Mouse (Mus musculus): ENCODE data around the gene Wdtc1. TPM values are rescaled to one million over a fixed set of nuclear protein-coding genes. Genes with fewer than 3 reads are reported as not detected.

The Wdtc1 gene
- polyA plus RNA-seq, 1 experiment from 2014 or later, result 13.9 TPM

GRCm38 (mm10) chr4:133292901-133293843 lies 60.1 kb downstream of the Wdtc1 start:
- ATAC-seq (ENCODE audit: insufficient number of reproducible peaks, low FRiP score, low TSS enrichment, low read depth), result no peak
- 30% methylated on average over 24 of the region's 24 CpGs for WGBS
- H3K4me3 ChIP-seq, result no peak overlapping the region
- no peaks in the 10 kb centered on the region for H3K9me3 ChIP-seq
- H3K27ac ChIP-seq, result no peak overlapping the region
- H3K9ac ChIP-seq, result no peak overlapping the region
- H3K27me3 ChIP-seq, result no peaks in the 10 kb centered on the region
- H3K36me3 ChIP-seq, result peaks cover 39% of the 10 kb centered on the region
- H3K4me2 ChIP-seq, result no peak overlapping the region
- H3K4me1 ChIP-seq, result peaks cover 23% of the 10 kb centered on the region

- ATAC-seq (ENCODE audit: insufficient number of reproducible peaks, low FRiP score, low TSS enrichment, low read depth), result no peak
- no peak overlapping the region for H3K4me2 ChIP-seq
- 78% methylated on average over 4 of the region's 4 CpGs for WGBS
- H3K36me3 ChIP-seq, result peaks cover 39% of the 10 kb centered on the region
- H3K4me3 ChIP-seq, result no peak overlapping the region
- H3K4me1 ChIP-seq, result peaks cover 15% of the 10 kb centered on the region
- no peak overlapping the region for H3K27ac ChIP-seq
- no peaks in the 10 kb centered on the region for H3K9me3 ChIP-seq
- H3K9ac ChIP-seq, result no peak overlapping the region
- no peaks in the 10 kb centered on the region for H3K27me3 ChIP-seq
These were observed 60.9 kb downstream of the Wdtc1 start for GRCm38 (mm10) chr4:133292405-133292804.

DNA sequence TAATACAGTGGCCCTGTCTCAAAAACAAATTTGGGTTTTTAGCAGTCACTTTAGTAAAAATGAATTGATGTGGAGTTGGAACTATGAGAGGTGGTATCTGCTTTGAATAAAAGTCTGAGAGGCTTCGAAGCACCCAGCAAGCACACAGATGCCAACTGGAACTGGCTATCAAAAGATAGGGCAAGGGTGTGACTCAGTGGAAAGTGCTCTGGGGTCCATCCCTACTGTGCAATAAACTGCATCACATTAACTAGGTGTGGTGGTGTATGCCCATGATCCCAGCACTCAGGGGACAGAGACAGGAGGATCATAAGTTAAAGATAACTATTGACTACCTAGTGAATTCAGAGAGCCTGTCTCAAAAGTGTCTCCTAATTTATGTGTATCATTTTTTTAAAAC lies 62.0 kb downstream of the Wdtc1 start:
- Histone ChIP-seq H3K4me2 (no peak overlapping the region), H3K27me3 (no peaks in the 10 kb centered on the region), H3K27ac (no peak overlapping the region), H3K36me3 (peaks cover 37% of the 10 kb centered on the region), H3K4me1 (peaks cover 14% of the 10 kb centered on the region), H3K9ac (no peak overlapping the region), H3K9me3 (no peaks in the 10 kb centered on the region), H3K4me3 (no peak overlapping the region)
- 100% methylated on average over 1 of the region's 1 CpGs for WGBS
- ATAC-seq (ENCODE audit: insufficient number of reproducible peaks, low FRiP score, low TSS enrichment, low read depth), result no peak

DNA sequence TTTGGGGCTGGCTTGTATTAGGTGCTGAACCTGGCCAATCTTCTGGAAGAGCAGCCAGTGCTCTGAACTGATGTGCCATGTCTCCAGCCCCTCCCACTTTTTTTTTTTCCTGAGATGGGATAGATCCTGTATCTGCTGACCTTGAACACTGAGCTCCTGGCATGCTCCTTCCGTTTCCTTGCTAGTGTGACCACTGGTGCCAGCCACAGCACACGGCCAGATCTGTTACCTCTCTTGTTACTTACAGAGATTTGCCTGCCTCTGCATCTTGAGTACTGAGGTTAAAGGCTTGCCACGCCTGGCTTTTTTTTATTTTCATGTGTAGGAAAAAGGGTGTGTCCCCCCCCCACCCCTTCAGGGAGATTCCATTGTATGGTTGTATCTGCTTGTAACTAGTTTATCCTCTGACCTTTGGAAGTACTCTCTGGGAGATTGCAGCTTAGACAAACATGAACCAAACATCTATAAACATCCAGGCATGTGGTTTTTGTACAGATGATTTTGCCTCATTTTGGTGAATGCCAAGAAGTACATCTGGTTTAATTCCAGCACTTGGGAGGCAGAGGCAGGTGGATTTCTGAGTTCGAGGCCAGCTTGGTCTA lies 66.7 kb downstream of the Wdtc1 start:
- Histone ChIP-seq H3K4me1 (peaks cover 17% of the 10 kb centered on the region), H3K4me3 (no peak overlapping the region), H3K36me3 (no peaks in the 10 kb centered on the region), H3K9ac (no peak overlapping the region), H3K4me2 (no peak overlapping the region), H3K27me3 (no peaks in the 10 kb centered on the region), H3K27ac (no peak overlapping the region), H3K9me3 (no peaks in the 10 kb centered on the region)
- no peak for ATAC-seq (ENCODE audit: insufficient number of reproducible peaks, low FRiP score, low TSS enrichment, low read depth)
- 76% methylated on average over 4 of the region's 4 CpGs for WGBS

DNA sequence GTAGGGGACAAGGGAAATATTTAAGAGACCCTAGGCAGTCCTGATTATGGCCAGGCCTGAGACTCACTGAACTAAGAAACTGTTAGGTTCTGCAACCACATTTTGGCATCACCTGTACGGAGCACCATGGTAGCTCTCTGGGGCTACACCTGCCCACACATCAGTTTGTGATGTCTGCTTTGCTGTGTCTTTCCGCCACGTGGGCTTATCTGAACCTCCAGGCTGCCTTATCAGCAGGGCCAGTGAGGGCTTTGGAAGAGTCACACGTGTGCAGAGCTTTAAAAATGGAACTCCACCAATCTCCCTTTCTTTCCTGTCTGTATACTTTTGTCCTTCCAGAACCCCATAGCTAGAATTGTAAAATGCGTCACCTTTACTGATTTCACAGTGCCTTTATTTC lies 67.3 kb downstream of the Wdtc1 start:
- 74% methylated on average over 5 of the region's 5 CpGs for WGBS
- no peaks in the 10 kb centered on the region for H3K9me3 ChIP-seq
- no peaks in the 10 kb centered on the region for H3K36me3 ChIP-seq

DNA sequence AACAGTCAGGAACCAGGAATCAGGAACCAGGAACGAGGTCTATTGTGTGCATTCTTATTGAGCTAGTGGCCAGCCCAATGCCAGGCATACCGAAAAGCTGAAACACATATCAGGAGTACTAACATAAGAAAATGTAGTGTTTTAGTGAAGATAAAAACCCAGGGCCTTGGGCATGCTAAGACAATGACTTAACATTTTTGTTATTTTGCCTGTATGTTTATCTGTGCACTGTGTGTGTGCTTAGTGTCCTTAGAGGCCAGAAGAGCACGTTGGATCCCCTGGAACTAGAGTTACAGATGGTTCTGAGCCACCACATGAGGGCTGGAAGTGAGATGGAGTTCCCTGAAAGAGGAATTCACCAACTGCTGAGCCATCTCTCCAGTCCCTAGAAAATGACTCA lies 68.0 kb downstream of the Wdtc1 start:
- no peak overlapping the region for H3K4me3 ChIP-seq
- no peaks in the 10 kb centered on the region for H3K9me3 ChIP-seq
- H3K9ac ChIP-seq, result no peak overlapping the region
- no peaks in the 10 kb centered on the region for H3K36me3 ChIP-seq
- WGBS, result 78% methylated on average over 3 of the region's 3 CpGs
- H3K27ac ChIP-seq, result no peak overlapping the region
- H3K4me2 ChIP-seq, result no peak overlapping the region
- peaks cover 24% of the 10 kb centered on the region for H3K4me1 ChIP-seq
- H3K27me3 ChIP-seq, result no peaks in the 10 kb centered on the region
- no peak for ATAC-seq (ENCODE audit: insufficient number of reproducible peaks, low FRiP score, low TSS enrichment, low read depth)

More for the DNA sequence above, 67.3 kb downstream of the Wdtc1 start:
- Histone ChIP-seq H3K4me2 (no peak overlapping the region), H3K4me3 (no peak overlapping the region), H3K27ac (no peak overlapping the region), H3K9ac (no peak overlapping the region), H3K4me1 (peaks cover 23% of the 10 kb centered on the region), H3K27me3 (no peaks in the 10 kb centered on the region)
- no peak for ATAC-seq (ENCODE audit: insufficient number of reproducible peaks, low FRiP score, low TSS enrichment, low read depth)

DNA sequence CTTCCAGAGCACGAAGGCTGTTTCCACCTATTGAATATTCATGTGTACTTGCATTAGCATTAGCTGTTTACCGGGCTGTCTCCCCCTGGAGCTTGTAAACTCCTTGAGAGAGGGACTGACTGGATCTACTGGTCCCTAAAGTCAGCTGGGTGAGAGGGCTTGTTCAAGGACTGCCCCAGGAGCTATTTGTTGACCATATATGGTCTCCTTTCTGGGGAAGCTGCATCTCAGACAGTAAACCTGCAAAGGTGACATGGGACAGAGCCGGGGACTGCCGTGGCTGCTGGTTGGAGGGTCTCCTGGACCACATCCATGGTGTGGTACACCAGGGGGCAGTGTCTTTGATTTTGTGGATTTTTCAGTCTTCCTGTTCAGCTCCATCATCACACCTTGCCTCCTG lies 70.6 kb downstream of the Wdtc1 start:
- no peaks in the 10 kb centered on the region for H3K27me3 ChIP-seq
- 15% methylated on average over 4 of the region's 4 CpGs for WGBS
- H3K4me3 ChIP-seq, result no peak overlapping the region
- no peak for ATAC-seq (ENCODE audit: insufficient number of reproducible peaks, low FRiP score, low TSS enrichment, low read depth)
- H3K36me3 ChIP-seq, result no peaks in the 10 kb centered on the region
- no peaks in the 10 kb centered on the region for H3K9me3 ChIP-seq
- H3K4me2 ChIP-seq, result no peak overlapping the region
- H3K4me1 ChIP-seq, result peaks cover 27% of the 10 kb centered on the region
- H3K9ac ChIP-seq, result no peak overlapping the region
- peak overlapping the region; percentile 81 for H3K27ac ChIP-seq

- H3K9ac ChIP-seq, result peak overlapping the region; percentile 10; the same call in 1 of the 2 replicates
- peak; percentile 26; the same call in 1 of the 2 replicates for ATAC-seq (ENCODE audit: insufficient number of reproducible peaks, low FRiP score, low TSS enrichment, low read depth)
- H3K4me3 ChIP-seq, result no peak overlapping the region
- peak overlapping the region; percentile 81 for H3K27ac ChIP-seq
- peaks cover 27% of the 10 kb centered on the region for H3K4me1 ChIP-seq
- H3K4me2 ChIP-seq, result no peak overlapping the region
- H3K9me3 ChIP-seq, result no peaks in the 10 kb centered on the region
- H3K27me3 ChIP-seq, result no peaks in the 10 kb centered on the region
- H3K36me3 ChIP-seq, result no peaks in the 10 kb centered on the region
- 15% methylated on average over 5 of the region's 5 CpGs for WGBS
These were observed 71.3 kb downstream of the Wdtc1 start for GRCm38 (mm10) chr4:133281951-133282481.

DNA sequence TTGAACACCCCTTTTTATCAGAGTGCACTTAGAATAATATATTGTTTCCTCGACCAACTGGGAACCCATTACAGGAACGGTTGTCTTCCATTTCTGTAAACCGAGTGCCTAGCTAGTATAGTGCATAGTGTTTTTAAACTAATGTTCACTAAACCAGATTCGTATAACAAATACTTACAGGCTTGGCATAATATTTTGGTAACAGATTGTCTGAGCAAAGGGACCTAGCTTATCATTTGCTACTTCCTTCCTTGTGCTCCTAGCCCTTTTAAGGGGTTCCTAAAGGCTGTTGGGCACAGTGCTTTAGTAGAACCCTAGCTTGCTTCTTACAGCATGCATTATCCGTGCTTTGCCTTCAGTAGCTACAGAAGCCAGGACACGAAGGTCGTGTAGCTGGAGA lies 71.8 kb downstream of the Wdtc1 start:
- Histone ChIP-seq H3K36me3 (no peaks in the 10 kb centered on the region), H3K4me2 (no peak overlapping the region), H3K4me1 (peaks cover 32% of the 10 kb centered on the region), H3K4me3 (no peak overlapping the region), H3K27ac (peak overlapping the region; percentile 81), H3K9ac (peak overlapping the region; percentile 10; the same call in 1 of the 2 replicates), H3K27me3 (no peaks in the 10 kb centered on the region), H3K9me3 (no peaks in the 10 kb centered on the region)
- ATAC-seq (ENCODE audit: insufficient number of reproducible peaks, low FRiP score, low TSS enrichment, low read depth), result no peak
- 31% methylated on average over 7 of the region's 7 CpGs for WGBS

- Histone ChIP-seq H3K4me2 (peak overlapping the region; percentile 69), H3K27ac (peak overlapping the region; percentile 95), H3K4me1 (peaks cover 43% of the 10 kb centered on the region), H3K9ac (no peak overlapping the region), H3K27me3 (no peaks in the 10 kb centered on the region), H3K4me3 (peak overlapping the region; percentile 83), H3K9me3 (no peaks in the 10 kb centered on the region), H3K36me3 (peaks cover under 1% of the 10 kb centered on the region; the same call in 1 of the 2 replicates)
- WGBS, result 77% methylated on average over 3 of the region's 3 CpGs
- no peak for ATAC-seq (ENCODE audit: insufficient number of reproducible peaks, low FRiP score, low TSS enrichment, low read depth)
These were observed 74.8 kb downstream of the Wdtc1 start for GRCm38 (mm10) chr4:133278482-133278881.

GRCm38 (mm10) chr4:133278067-133278466 lies 75.2 kb downstream of the Wdtc1 start:
- Histone ChIP-seq H3K9me3 (no peaks in the 10 kb centered on the region), H3K4me2 (peak overlapping the region; percentile 69), H3K4me3 (peak overlapping the region; percentile 83), H3K9ac (peak overlapping the region; percentile 78), H3K27me3 (no peaks in the 10 kb centered on the region), H3K36me3 (peaks cover 4% of the 10 kb centered on the region; the same call in 1 of the 2 replicates), H3K27ac (peak overlapping the region; percentile 95), H3K4me1 (peaks cover 40% of the 10 kb centered on the region)
- 18% methylated on average over 6 of the region's 6 CpGs for WGBS
- no peak for ATAC-seq (ENCODE audit: insufficient number of reproducible peaks, low FRiP score, low TSS enrichment, low read depth)
